Mouse (Mus musculus): Measurements from ENCODE around the gene D630003M21Rik. TPM values are rescaled to one million over a fixed set of nuclear protein-coding genes. Genes with fewer than 3 reads are reported as not detected.

Gene D630003M21Rik
- polyA plus RNA-seq (2016; fragmentation: Nextera tagmentation; extraction: Ambion mirVana), result 1.2 and 3.3 TPM in 2 replicates

GRCm38 (mm10) chr2:158228670-158229502 lies at the start of gene D630003M21Rik:
D630003M21Rik (minus strand) TSS chr2:158229222.
- H3K9me3 ChIP-seq (replicated peaks), result no peaks in the 10 kb centered on the region
- peaks cover 20% of the 10 kb centered on the region for H3K4me1 ChIP-seq
- H3K36me3 ChIP-seq, result no peaks in the 10 kb centered on the region
- WGBS, result under 1% methylated on average over 47 of the region's 55 CpGs
- peak within 1 kb of the TSS; percentile 66 for H3K4me3 ChIP-seq
- peaks cover 27% of the 10 kb centered on the region for H3K27me3 ChIP-seq (ENCODE audit: low read depth, poor library complexity, severe bottlenecking)
- peak within 1 kb of the TSS; percentile 83 for H3K27ac ChIP-seq
- DNase-seq (ENCODE audit: low spot score), result peak; percentile 74

- no peak overlapping the region for H3K27ac ChIP-seq
- H3K4me3 ChIP-seq, result no peak overlapping the region
- H3K4me1 ChIP-seq, result peaks cover 46% of the 10 kb centered on the region
- 85% methylated on average over 4 of the region's 4 CpGs for WGBS
- no peaks in the 10 kb centered on the region for H3K36me3 ChIP-seq
- DNase-seq (ENCODE audit: low spot score), result no peak
- H3K9me3 ChIP-seq (replicated peaks), result no peaks in the 10 kb centered on the region
- H3K27me3 ChIP-seq (ENCODE audit: low read depth, poor library complexity, severe bottlenecking), result no peaks in the 10 kb centered on the region
Measured at GRCm38 (mm10) chr2:158276878-158277277, 47.9 kb upstream of the D630003M21Rik start.

GRCm38 (mm10) chr2:158276451-158276850 lies 47.4 kb upstream of the D630003M21Rik start:
- DNase-seq (ENCODE audit: low spot score), result no peak
- no peak overlapping the region for H3K4me3 ChIP-seq
- H3K4me1 ChIP-seq, result peaks cover 42% of the 10 kb centered on the region
- H3K9me3 ChIP-seq (replicated peaks), result no peaks in the 10 kb centered on the region
- H3K27ac ChIP-seq, result 0 out of 2 replicates have a peak overlapping the region, but pooled peaks have one; percentile 12
- WGBS, result 73% methylated on average over 6 of the region's 6 CpGs
- H3K36me3 ChIP-seq, result no peaks in the 10 kb centered on the region
- no peaks in the 10 kb centered on the region for H3K27me3 ChIP-seq (ENCODE audit: low read depth, poor library complexity, severe bottlenecking)

- 59% methylated on average over 4 of the region's 4 CpGs for WGBS
Measured at GRCm38 (mm10) chr2:158275811-158276210, 46.8 kb upstream of the D630003M21Rik start.

GRCm38 (mm10) chr2:158275349-158275748 lies 46.3 kb upstream of the D630003M21Rik start:
- Histone ChIP-seq H3K9me3 (replicated peaks) (no peaks in the 10 kb centered on the region), H3K4me3 (no peak overlapping the region), H3K27ac (no peak overlapping the region), H3K27me3 (ENCODE audit: low read depth, poor library complexity, severe bottlenecking) (no peaks in the 10 kb centered on the region), H3K36me3 (no peaks in the 10 kb centered on the region), H3K4me1 (peaks cover 38% of the 10 kb centered on the region)
- no peak for DNase-seq (ENCODE audit: low spot score)
- WGBS, result 88% methylated on average over 3 of the region's 3 CpGs

More at GRCm38 (mm10) chr2:158275811-158276210, 46.8 kb upstream of the D630003M21Rik start:
- Histone ChIP-seq H3K36me3 (no peaks in the 10 kb centered on the region), H3K9me3 (replicated peaks) (no peaks in the 10 kb centered on the region), H3K4me1 (peaks cover 38% of the 10 kb centered on the region), H3K4me3 (no peak overlapping the region), H3K27me3 (ENCODE audit: low read depth, poor library complexity, severe bottlenecking) (no peaks in the 10 kb centered on the region), H3K27ac (0 out of 2 replicates have a peak overlapping the region, but pooled peaks have one; percentile 12)
- no peak for DNase-seq (ENCODE audit: low spot score)

GRCm38 (mm10) chr2:158273646-158274045 lies 44.6 kb upstream of the D630003M21Rik start:
- no peak for DNase-seq (ENCODE audit: low spot score)
- H3K27ac ChIP-seq, result peak overlapping the region; percentile 38; the same call in 1 of the 2 replicates
- 57% methylated on average over 2 of the region's 2 CpGs for WGBS

GRCm38 (mm10) chr2:158270017-158270416 lies 41.0 kb upstream of the D630003M21Rik start:
- Histone ChIP-seq H3K27ac (no peak overlapping the region), H3K9me3 (replicated peaks) (no peaks in the 10 kb centered on the region), H3K4me1 (peaks cover 17% of the 10 kb centered on the region), H3K4me3 (no peak overlapping the region), H3K36me3 (no peaks in the 10 kb centered on the region), H3K27me3 (ENCODE audit: low read depth, poor library complexity, severe bottlenecking) (no peaks in the 10 kb centered on the region)
- DNase-seq (ENCODE audit: low spot score), result no peak
- 84% methylated on average over 8 of the region's 8 CpGs for WGBS

More at GRCm38 (mm10) chr2:158273646-158274045, 44.6 kb upstream of the D630003M21Rik start:
- Histone ChIP-seq H3K36me3 (no peaks in the 10 kb centered on the region), H3K27me3 (ENCODE audit: low read depth, poor library complexity, severe bottlenecking) (no peaks in the 10 kb centered on the region), H3K4me1 (peaks cover 38% of the 10 kb centered on the region), H3K4me3 (no peak overlapping the region), H3K9me3 (replicated peaks) (no peaks in the 10 kb centered on the region)

- Histone ChIP-seq H3K4me3 (no peak overlapping the region), H3K4me1 (peaks cover 11% of the 10 kb centered on the region; the same call in 1 of the 2 replicates), H3K27me3 (ENCODE audit: low read depth, poor library complexity, severe bottlenecking) (no peaks in the 10 kb centered on the region), H3K36me3 (no peaks in the 10 kb centered on the region), H3K9me3 (replicated peaks) (no peaks in the 10 kb centered on the region), H3K27ac (no peak overlapping the region)
- 87% methylated on average over 3 of the region's 3 CpGs for WGBS
- DNase-seq (ENCODE audit: low spot score), result no peak
Measured at GRCm38 (mm10) chr2:158264877-158265276, 35.9 kb upstream of the D630003M21Rik start.

GRCm38 (mm10) chr2:158259498-158259897 lies 30.5 kb upstream of the D630003M21Rik start:
- H3K36me3 ChIP-seq, result no peaks in the 10 kb centered on the region
- no peak overlapping the region for H3K27ac ChIP-seq
- H3K27me3 ChIP-seq (ENCODE audit: low read depth, poor library complexity, severe bottlenecking), result peaks cover 9% of the 10 kb centered on the region; the same call in 1 of the 2 replicates
- H3K9me3 ChIP-seq (replicated peaks), result no peaks in the 10 kb centered on the region
- WGBS, result 75% methylated on average over 8 of the region's 8 CpGs
- H3K4me1 ChIP-seq, result peaks cover 35% of the 10 kb centered on the region
- H3K4me3 ChIP-seq, result no peak overlapping the region
- no peak for DNase-seq (ENCODE audit: low spot score)

- Histone ChIP-seq H3K4me1 (peaks cover 35% of the 10 kb centered on the region), H3K36me3 (no peaks in the 10 kb centered on the region), H3K27ac (no peak overlapping the region), H3K9me3 (replicated peaks) (no peaks in the 10 kb centered on the region), H3K4me3 (no peak overlapping the region), H3K27me3 (ENCODE audit: low read depth, poor library complexity, severe bottlenecking) (peaks cover 9% of the 10 kb centered on the region; the same call in 1 of the 2 replicates)
- 15% methylated on average over 12 of the region's 12 CpGs for WGBS
- peak; percentile 83 for DNase-seq (ENCODE audit: low spot score)
Measured at GRCm38 (mm10) chr2:158258781-158259180, 29.8 kb upstream of the D630003M21Rik start.

GRCm38 (mm10) chr2:158258005-158258418 lies 29.0 kb upstream of the D630003M21Rik start, which contains the start of gene Bpi:
Bpi (plus strand) TSS chr2:158258094.
- 54% methylated on average over 18 of the region's 18 CpGs for WGBS
- peaks cover 35% of the 10 kb centered on the region for H3K4me1 ChIP-seq
- H3K27ac ChIP-seq, result no peak within 1 kb of the TSS
- no peak within 1 kb of the TSS for H3K4me3 ChIP-seq
- no peaks in the 10 kb centered on the region for H3K9me3 ChIP-seq (replicated peaks)
- H3K36me3 ChIP-seq, result no peaks in the 10 kb centered on the region
- peak; percentile 39 for DNase-seq (ENCODE audit: low spot score)
- peaks cover 9% of the 10 kb centered on the region; the same call in 1 of the 2 replicates for H3K27me3 ChIP-seq (ENCODE audit: low read depth, poor library complexity, severe bottlenecking)

GRCm38 (mm10) chr2:158256894-158257293 lies 27.9 kb upstream of the D630003M21Rik start:
- Histone ChIP-seq H3K27me3 (ENCODE audit: low read depth, poor library complexity, severe bottlenecking) (peaks cover 9% of the 10 kb centered on the region; the same call in 1 of the 2 replicates), H3K4me3 (no peak overlapping the region), H3K4me1 (peaks cover 24% of the 10 kb centered on the region), H3K36me3 (no peaks in the 10 kb centered on the region), H3K27ac (no peak overlapping the region), H3K9me3 (replicated peaks) (no peaks in the 10 kb centered on the region)
- 13% methylated on average over 5 of the region's 5 CpGs for WGBS
- DNase-seq (ENCODE audit: low spot score), result peak; percentile 45

GRCm38 (mm10) chr2:158253806-158254205 lies 24.8 kb upstream of the D630003M21Rik start:
- Histone ChIP-seq H3K27me3 (ENCODE audit: low read depth, poor library complexity, severe bottlenecking) (peaks cover 9% of the 10 kb centered on the region; the same call in 1 of the 2 replicates), H3K4me1 (peaks cover 21% of the 10 kb centered on the region), H3K4me3 (no peak overlapping the region), H3K27ac (no peak overlapping the region), H3K36me3 (no peaks in the 10 kb centered on the region), H3K9me3 (replicated peaks) (no peaks in the 10 kb centered on the region)
- 84% methylated on average over 5 of the region's 5 CpGs for WGBS
- no peak for DNase-seq (ENCODE audit: low spot score)
